Mouse (Mus musculus): ENCODE measurements at regions not wholly inside any gene's neighbourhood (a gene's known extent, or its start where the extent isn't known, plus 50 kb on each side); places are given as distances from the start of the nearest gene placed in this dataset.

DNA sequence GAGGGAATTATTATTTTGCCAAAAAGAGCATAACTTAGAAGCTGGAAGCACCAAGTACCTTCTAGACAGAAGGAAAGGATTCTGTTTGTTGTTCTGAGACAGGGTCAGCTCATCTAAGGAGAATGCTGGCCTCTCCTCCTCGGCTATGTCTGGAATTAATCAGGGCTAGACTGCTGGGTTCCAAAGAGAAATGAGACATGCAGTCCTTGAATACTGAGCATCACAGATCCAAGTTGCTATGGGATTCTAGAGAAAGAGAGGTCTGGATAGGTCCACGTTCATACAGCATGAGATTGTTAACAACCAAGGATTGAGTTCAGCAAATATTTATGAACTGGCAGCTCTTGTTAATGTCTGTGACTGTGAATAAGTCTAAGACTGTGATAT is 63.7 kb upstream of the Slc22a23 start:
- WGBS (ENCODE audit: insufficient replicate concordance), result 42% methylated on average over 2 of the region's 2 CpGs
- Histone ChIP-seq H3K4me2 (ENCODE audit: low read depth, low read length) (no peak overlapping the region), H3K4me1 (ENCODE audit: control insufficient read depth, low read depth, low read length) (no peaks in the 10 kb centered on the region), H3K36me3 (ENCODE audit: control insufficient read depth, insufficient read depth) (no peaks in the 10 kb centered on the region), H3K9me3 (replicated peaks; ENCODE audit: control insufficient read depth, low read length) (no peaks in the 10 kb centered on the region), H3K27me3 (ENCODE audit: control insufficient read depth, insufficient read depth, low read depth, low read length) (no peaks in the 10 kb centered on the region), H3K27ac (ENCODE audit: low read length) (no peak overlapping the region), H3K4me3 (ENCODE audit: low read depth, low read length) (no peak overlapping the region), H3K9ac (ENCODE audit: low read depth, low read length) (no peak overlapping the region)
- no peak for ATAC-seq (ENCODE audit: low read depth)

GRCm38 (mm10) chr13:34408007-34408668 is 63.2 kb upstream of the Slc22a23 start:
- no peak overlapping the region for H3K4me3 ChIP-seq (ENCODE audit: low read depth, low read length)
- H3K4me1 ChIP-seq (ENCODE audit: control insufficient read depth, low read depth, low read length), result no peaks in the 10 kb centered on the region
- H3K27ac ChIP-seq (ENCODE audit: low read length), result no peak overlapping the region
- no peak overlapping the region for H3K9ac ChIP-seq (ENCODE audit: low read depth, low read length)
- no peak overlapping the region for H3K4me2 ChIP-seq (ENCODE audit: low read depth, low read length)
- H3K9me3 ChIP-seq (replicated peaks; ENCODE audit: control insufficient read depth, low read length), result no peaks in the 10 kb centered on the region
- H3K27me3 ChIP-seq (ENCODE audit: control insufficient read depth, insufficient read depth, low read depth, low read length), result no peaks in the 10 kb centered on the region
- H3K36me3 ChIP-seq (ENCODE audit: control insufficient read depth, insufficient read depth), result no peaks in the 10 kb centered on the region
- ATAC-seq (ENCODE audit: low read depth), result peak; percentile 67; the same call in 1 of the 2 replicates
- WGBS (ENCODE audit: insufficient replicate concordance), result 41% methylated on average over 4 of the region's 4 CpGs

DNA sequence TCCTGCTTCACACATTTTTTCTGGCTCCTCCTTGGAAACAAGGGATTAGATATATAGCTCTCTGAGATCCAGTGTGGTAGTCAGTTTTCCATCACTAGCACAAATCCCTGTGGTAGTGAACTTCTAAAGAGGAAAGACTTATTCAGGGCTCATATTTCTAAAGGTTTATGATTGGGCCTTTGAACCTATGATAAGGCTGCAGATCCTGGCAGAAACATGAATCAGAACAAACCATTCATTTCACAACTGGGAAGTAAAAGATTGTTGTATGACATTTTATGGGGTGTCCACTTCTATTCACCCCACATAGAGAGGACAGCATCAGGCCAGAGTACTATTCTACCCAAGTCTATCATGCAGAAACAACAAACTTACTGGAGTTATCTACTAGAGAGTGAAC is 61.3 kb upstream of the Slc22a23 start:
- Histone ChIP-seq H3K4me1 (ENCODE audit: control insufficient read depth, low read depth, low read length) (no peaks in the 10 kb centered on the region), H3K27ac (ENCODE audit: low read length) (no peak overlapping the region)

GRCm38 (mm10) chr13:34402631-34403030 is 57.6 kb upstream of the Slc22a23 start:
- Histone ChIP-seq H3K27me3 (ENCODE audit: control insufficient read depth, insufficient read depth, low read depth, low read length) (no peaks in the 10 kb centered on the region), H3K27ac (ENCODE audit: low read length) (no peak overlapping the region), H3K36me3 (ENCODE audit: control insufficient read depth, insufficient read depth) (no peaks in the 10 kb centered on the region), H3K9me3 (replicated peaks; ENCODE audit: control insufficient read depth, low read length) (no peaks in the 10 kb centered on the region), H3K4me1 (ENCODE audit: control insufficient read depth, low read depth, low read length) (peaks cover 14% of the 10 kb centered on the region), H3K4me2 (ENCODE audit: low read depth, low read length) (no peak overlapping the region), H3K9ac (ENCODE audit: low read depth, low read length) (no peak overlapping the region), H3K4me3 (ENCODE audit: low read depth, low read length) (no peak overlapping the region)
- WGBS (ENCODE audit: insufficient replicate concordance), result 78% methylated on average over 1 of the region's 1 CpGs
- ATAC-seq (ENCODE audit: low read depth), result no peak

More for the DNA sequence above, 61.3 kb upstream of the Slc22a23 start:
- no peaks in the 10 kb centered on the region for H3K36me3 ChIP-seq (ENCODE audit: control insufficient read depth, insufficient read depth)
- H3K27me3 ChIP-seq (ENCODE audit: control insufficient read depth, insufficient read depth, low read depth, low read length), result no peaks in the 10 kb centered on the region
- no peak for ATAC-seq (ENCODE audit: low read depth)
- H3K9me3 ChIP-seq (replicated peaks; ENCODE audit: control insufficient read depth, low read length), result no peaks in the 10 kb centered on the region
- H3K4me2 ChIP-seq (ENCODE audit: low read depth, low read length), result no peak overlapping the region
- H3K4me3 ChIP-seq (ENCODE audit: low read depth, low read length), result no peak overlapping the region
- H3K9ac ChIP-seq (ENCODE audit: low read depth, low read length), result no peak overlapping the region

DNA sequence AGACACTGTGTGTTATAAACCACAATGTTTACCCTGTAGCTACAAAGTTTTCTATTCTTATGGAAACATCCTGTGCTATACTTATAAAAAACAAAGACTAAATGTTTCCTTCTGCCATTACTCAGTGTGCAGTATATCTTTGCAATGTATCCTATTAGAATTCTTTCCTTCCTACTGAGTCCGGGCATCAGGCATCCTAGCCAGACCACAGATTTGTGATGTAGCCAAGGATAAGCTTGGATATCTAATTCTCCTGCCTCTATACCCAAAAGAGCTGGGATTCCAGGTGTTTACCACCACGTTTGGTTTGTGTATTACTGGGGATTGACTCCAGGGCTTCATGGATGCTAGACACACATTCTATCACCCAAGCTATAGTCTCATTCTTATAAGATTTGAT is 56.0 kb upstream of the Slc22a23 start:
- no peaks in the 10 kb centered on the region for H3K9me3 ChIP-seq (replicated peaks; ENCODE audit: control insufficient read depth, low read length)
- H3K27ac ChIP-seq (ENCODE audit: low read length), result no peak overlapping the region
- no peak for ATAC-seq (ENCODE audit: low read depth)
- no peaks in the 10 kb centered on the region for H3K27me3 ChIP-seq (ENCODE audit: control insufficient read depth, insufficient read depth, low read depth, low read length)
- H3K4me3 ChIP-seq (ENCODE audit: low read depth, low read length), result no peak overlapping the region
- H3K9ac ChIP-seq (ENCODE audit: low read depth, low read length), result no peak overlapping the region
- 58% methylated on average over 2 of the region's 2 CpGs for WGBS (ENCODE audit: insufficient replicate concordance)
- H3K36me3 ChIP-seq (ENCODE audit: control insufficient read depth, insufficient read depth), result no peaks in the 10 kb centered on the region
- peaks cover 14% of the 10 kb centered on the region for H3K4me1 ChIP-seq (ENCODE audit: control insufficient read depth, low read depth, low read length)
- H3K4me2 ChIP-seq (ENCODE audit: low read depth, low read length), result no peak overlapping the region

DNA sequence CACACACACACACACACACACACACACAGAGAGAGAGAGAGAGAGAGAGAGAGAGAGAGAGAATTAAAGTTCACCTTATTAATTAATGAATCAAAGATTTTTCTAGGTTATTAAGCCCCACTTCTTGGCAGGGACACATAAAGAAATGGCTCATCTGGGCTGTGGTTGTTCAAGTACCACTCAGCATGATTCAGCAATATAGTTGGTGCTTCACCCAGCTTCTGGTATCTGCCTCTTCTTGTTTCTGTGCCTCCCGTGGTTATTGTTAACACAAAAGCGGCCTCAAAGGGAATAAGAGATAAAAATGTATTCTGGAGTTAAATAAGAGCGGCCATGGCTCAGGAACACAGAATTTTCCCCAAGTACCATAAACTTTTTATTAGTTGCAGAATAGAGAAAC is 53.9 kb upstream of the Slc22a23 start:
- no peaks in the 10 kb centered on the region for H3K27me3 ChIP-seq (ENCODE audit: control insufficient read depth, insufficient read depth, low read depth, low read length)
- peak overlapping the region; percentile 12; the same call in 1 of the 2 replicates for H3K4me2 ChIP-seq (ENCODE audit: low read depth, low read length)
- H3K9ac ChIP-seq (ENCODE audit: low read depth, low read length), result no peak overlapping the region
- no peak overlapping the region for H3K27ac ChIP-seq (ENCODE audit: low read length)
- WGBS (ENCODE audit: insufficient replicate concordance), result 21% methylated on average over 3 of the region's 3 CpGs
- H3K9me3 ChIP-seq (replicated peaks; ENCODE audit: control insufficient read depth, low read length), result no peaks in the 10 kb centered on the region
- H3K4me3 ChIP-seq (ENCODE audit: low read depth, low read length), result no peak overlapping the region
- no peaks in the 10 kb centered on the region for H3K36me3 ChIP-seq (ENCODE audit: control insufficient read depth, insufficient read depth)
- peaks cover 14% of the 10 kb centered on the region for H3K4me1 ChIP-seq (ENCODE audit: control insufficient read depth, low read depth, low read length)
- ATAC-seq (ENCODE audit: low read depth), result peak; percentile 59; the same call in 1 of the 2 replicates

DNA sequence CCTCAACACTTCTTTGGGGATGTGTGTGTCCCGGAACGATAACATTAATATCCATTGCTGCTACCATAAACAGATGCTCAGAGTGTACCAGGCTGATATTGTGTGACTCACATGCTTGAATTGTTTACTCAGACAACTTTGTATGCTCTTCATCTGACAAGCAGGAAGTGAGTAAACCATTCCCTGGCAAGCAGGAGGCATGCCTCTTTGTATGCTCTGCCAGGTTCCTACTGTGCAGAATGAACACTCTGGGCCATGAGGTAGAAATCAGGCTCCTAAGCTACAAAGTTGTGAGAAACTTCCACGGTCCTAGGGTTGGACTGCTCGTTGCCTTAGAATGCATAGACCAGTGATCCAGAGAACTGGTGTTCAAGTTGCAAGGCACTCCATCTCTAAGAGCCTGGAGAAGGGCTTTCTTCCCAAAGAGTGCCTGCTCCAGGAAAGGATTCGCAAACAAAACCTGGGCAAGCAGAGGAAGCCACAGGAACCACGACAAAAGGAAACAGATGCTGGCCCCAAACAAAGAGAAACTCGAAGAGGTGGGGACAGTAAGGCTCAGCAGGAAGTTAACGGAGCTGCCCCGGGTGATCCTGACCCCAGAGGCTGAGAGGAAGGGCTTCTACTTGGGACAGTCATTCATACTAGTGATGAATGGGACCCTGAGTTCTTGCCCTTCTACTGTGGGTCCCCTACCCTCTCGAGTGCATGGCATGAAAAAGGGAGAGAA is 53.2 kb upstream of the Slc22a23 start:
- H3K9ac ChIP-seq (ENCODE audit: low read depth, low read length), result no peak overlapping the region
- H3K4me2 ChIP-seq (ENCODE audit: low read depth, low read length), result peak overlapping the region; percentile 12
- H3K36me3 ChIP-seq (ENCODE audit: control insufficient read depth, insufficient read depth), result no peaks in the 10 kb centered on the region
- H3K4me3 ChIP-seq (ENCODE audit: low read depth, low read length), result no peak overlapping the region
- WGBS (ENCODE audit: insufficient replicate concordance), result 13% methylated on average over 10 of the region's 10 CpGs
- H3K4me1 ChIP-seq (ENCODE audit: control insufficient read depth, low read depth, low read length), result peaks cover 14% of the 10 kb centered on the region
- peak; percentile 24; the same call in 1 of the 2 replicates for ATAC-seq (ENCODE audit: low read depth)
- no peak overlapping the region for H3K27ac ChIP-seq (ENCODE audit: low read length)
- H3K27me3 ChIP-seq (ENCODE audit: control insufficient read depth, insufficient read depth, low read depth, low read length), result no peaks in the 10 kb centered on the region
- no peaks in the 10 kb centered on the region for H3K9me3 ChIP-seq (replicated peaks; ENCODE audit: control insufficient read depth, low read length)

DNA sequence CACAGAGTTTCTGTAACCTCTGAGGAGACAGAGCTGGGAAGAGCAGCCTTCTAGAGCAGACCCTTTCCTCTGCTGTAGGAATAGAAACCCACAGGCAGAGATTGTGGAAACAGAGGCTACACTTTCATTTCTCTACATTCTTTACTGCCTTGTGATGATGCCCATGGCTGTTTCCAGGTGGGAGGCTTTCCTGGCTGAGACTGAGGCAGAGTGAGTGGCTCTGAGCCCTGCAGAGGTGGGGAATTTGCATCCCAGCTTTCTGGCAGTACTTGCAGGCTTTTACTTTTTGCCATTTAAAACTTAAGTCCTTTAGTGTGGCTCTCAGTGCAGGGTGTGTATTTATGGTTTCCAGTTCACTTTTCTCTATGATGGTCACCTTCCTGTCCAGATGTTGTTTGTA is 50.5 kb upstream of the Slc22a23 start:
- no peak overlapping the region for H3K27ac ChIP-seq (ENCODE audit: low read length)
- no peak overlapping the region for H3K9ac ChIP-seq (ENCODE audit: low read depth, low read length)
- H3K27me3 ChIP-seq (ENCODE audit: control insufficient read depth, insufficient read depth, low read depth, low read length), result no peaks in the 10 kb centered on the region
- no peak for ATAC-seq (ENCODE audit: low read depth)
- peaks cover 14% of the 10 kb centered on the region for H3K4me1 ChIP-seq (ENCODE audit: control insufficient read depth, low read depth, low read length)
- no peaks in the 10 kb centered on the region for H3K36me3 ChIP-seq (ENCODE audit: control insufficient read depth, insufficient read depth)
- H3K4me3 ChIP-seq (ENCODE audit: low read depth, low read length), result no peak overlapping the region
- H3K9me3 ChIP-seq (replicated peaks; ENCODE audit: control insufficient read depth, low read length), result no peaks in the 10 kb centered on the region
- H3K4me2 ChIP-seq (ENCODE audit: low read depth, low read length), result no peak overlapping the region

DNA sequence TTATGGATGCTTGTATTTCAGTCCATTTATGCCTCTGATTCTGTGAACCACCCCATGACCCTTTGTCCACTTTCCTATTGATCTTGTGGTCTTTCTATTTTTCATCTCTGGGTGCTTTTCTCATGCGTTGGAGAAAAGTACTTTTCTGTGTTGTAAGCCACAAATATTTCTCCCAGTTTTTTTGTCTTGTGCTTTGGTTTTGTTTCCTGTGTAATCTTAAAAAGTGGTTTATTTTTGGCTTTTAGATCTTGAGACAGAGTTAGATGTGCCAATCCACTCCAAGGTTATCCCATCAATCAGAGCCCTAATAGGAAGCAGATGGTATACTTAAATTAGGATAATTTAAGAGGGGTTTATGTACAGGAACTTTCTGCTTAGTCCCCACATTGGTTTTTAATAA is 50.0 kb upstream of the Slc22a23 start:
- WGBS (ENCODE audit: insufficient replicate concordance), result 55% methylated on average over 1 of the region's 1 CpGs
- Histone ChIP-seq H3K9ac (ENCODE audit: low read depth, low read length) (no peak overlapping the region), H3K27ac (ENCODE audit: low read length) (no peak overlapping the region), H3K4me3 (ENCODE audit: low read depth, low read length) (no peak overlapping the region), H3K9me3 (replicated peaks; ENCODE audit: control insufficient read depth, low read length) (no peaks in the 10 kb centered on the region), H3K4me2 (ENCODE audit: low read depth, low read length) (no peak overlapping the region), H3K36me3 (ENCODE audit: control insufficient read depth, insufficient read depth) (no peaks in the 10 kb centered on the region), H3K27me3 (ENCODE audit: control insufficient read depth, insufficient read depth, low read depth, low read length) (no peaks in the 10 kb centered on the region), H3K4me1 (ENCODE audit: control insufficient read depth, low read depth, low read length) (peaks cover 14% of the 10 kb centered on the region)
- ATAC-seq (ENCODE audit: low read depth), result no peak
